Mouse (Mus musculus) bone marrow, adult 2 months (tissue): ENCODE measurements around the gene Stag1. TPM values are rescaled to one million over a fixed set of nuclear protein-coding genes. Genes with fewer than 3 reads are reported as not detected.

Experiments used
- H3K27ac ChIP-seq: fragments of 200-500 bp; 2 replicates; pipeline ENCODE4 v1.5.1; 2012; ENCODE audit warnings: low read depth, mild to moderate bottlenecking, control low read depth, inconsistent platforms, low read length; ENCODE audit not compliant: control insufficient read depth, poor library complexity, insufficient read depth
- H3K4me1 ChIP-seq: fragments of 200-500 bp; 2 replicates; pipeline ENCODE4 v1.6.1; 2011; ENCODE audit warnings: low read length; ENCODE audit not compliant: control insufficient read depth, insufficient read depth
- H3K4me3 ChIP-seq: fragments of 200-500 bp; replicated peaks from 2 replicates; pipeline ENCODE3; 2011; ENCODE audit warnings: mild to moderate bottlenecking, low read depth, low read length, control low read depth; ENCODE audit not compliant: control insufficient read depth
- CTCF ChIP-seq: fragments of 200-500 bp; IDR thresholded peaks from 2 replicates; pipeline ENCODE4 v1.5.1; 2011; ENCODE audit warnings: low read length, control low read depth; ENCODE audit not compliant: control insufficient read depth, insufficient read depth
- POLR2A ChIP-seq: fragments of 200-500 bp; IDR thresholded peaks from 2 replicates; pipeline ENCODE4 v1.6.1; 2011; ENCODE audit warnings: low read depth, mild to moderate bottlenecking, control low read depth, low read length, borderline replicate concordance; ENCODE audit not compliant: control insufficient read depth
- WGBS: fragments of 180-500 bp; shearing (Covaris S2); methylation state at CpG from one replicate; pipeline ENCODE4 v1.1.7; 2018; 5-methylcytosine and 5-hydroxymethylcytosine counted together
- polyA plus RNA-seq: library from polyadenylated mRNA; stranded (reverse); fragments of >200 nt; gene quantifications from 2 replicates; pipeline ENCODE4 v1.2.4, GENCODE M21; 2011; ENCODE audit warnings: low replicate concordance; ENCODE audit not compliant: missing spikeins, insufficient read depth, insufficient read length

The Stag1 gene
- polyA plus RNA-seq, 1 experiment, result 38.6 TPM

DNA sequence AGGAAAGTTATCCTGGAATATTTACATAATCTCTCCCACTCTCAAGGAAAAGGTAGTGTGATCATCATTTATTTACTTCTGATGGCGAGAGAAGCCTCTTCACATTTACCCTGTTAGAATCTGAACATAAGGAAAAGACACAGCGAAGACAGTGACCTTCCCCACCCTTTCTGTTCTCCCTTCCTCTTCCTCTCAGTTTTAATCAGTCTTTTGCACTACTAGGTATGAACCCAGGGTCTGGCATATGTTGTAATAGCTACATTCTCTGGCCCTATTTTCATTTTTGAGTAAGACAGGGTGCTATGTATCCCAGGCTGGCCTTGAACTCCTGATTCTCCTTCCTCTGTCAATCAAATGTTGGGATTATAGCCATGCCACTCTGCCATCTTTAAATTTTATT, 48.7 kb downstream of the Stag1 start:
- Histone ChIP-seq H3K27ac (no peak overlapping the region), H3K4me1 (peaks cover 2% of the 10 kb centered on the region; the same call in 1 of the 2 replicates), H3K4me3 (no peak overlapping the region)
- 61% methylated on average over 2 of the region's 2 CpGs for WGBS
- TF ChIP-seq POLR2A (no peak), CTCF (no peak)

DNA sequence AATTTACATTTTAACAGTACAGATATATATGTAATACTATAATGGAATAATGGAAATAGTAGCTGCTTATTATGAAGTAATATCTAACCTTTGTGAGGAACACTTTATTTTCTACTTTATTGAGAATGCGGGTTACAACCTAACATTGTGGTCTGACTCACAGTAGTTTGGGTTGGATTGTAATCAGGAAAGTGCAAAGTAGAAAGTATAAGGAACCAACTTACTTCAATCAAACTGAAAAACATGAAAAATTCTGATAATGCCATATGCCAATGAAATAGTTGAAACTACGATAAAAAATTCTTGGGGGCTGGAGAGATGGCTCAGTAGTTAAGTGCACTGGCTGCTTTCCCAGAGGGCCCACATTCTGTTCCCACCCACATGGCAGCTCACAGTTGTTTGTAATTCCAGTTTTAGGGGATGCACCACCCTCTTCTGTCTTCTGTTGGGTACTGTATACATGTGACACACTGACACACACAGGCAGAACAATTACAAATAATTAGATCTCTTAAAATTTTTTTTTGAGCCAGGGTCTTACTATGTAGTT, 50.3 kb downstream of the Stag1 start:
- no peak overlapping the region for H3K4me3 ChIP-seq
- WGBS, result 62% methylated on average over 2 of the region's 2 CpGs
- no peaks in the 10 kb centered on the region; the same call in 1 of the 2 replicates for H3K4me1 ChIP-seq
- TF ChIP-seq POLR2A, result no peak
- no peak for TF ChIP-seq CTCF
- H3K27ac ChIP-seq, result no peak overlapping the region

DNA sequence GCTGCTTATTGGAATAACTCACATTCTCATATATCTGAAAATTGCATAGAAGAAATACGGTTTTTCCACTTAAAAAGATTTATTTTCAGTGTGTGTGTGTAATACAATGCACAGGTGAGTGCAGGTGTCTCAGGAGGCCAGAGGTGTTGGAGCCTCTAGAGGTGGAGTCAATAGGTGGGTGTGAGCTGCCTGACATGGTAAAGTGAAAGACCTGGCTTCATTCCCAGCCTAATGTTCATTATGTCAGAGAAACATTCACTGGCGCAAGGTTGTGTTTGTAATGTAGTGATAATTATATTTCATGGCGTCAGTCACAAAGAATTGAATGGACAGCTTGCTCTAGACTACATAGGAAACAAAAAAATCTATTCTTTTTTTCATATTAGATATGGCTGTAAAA, 56.5 kb downstream of the Stag1 start:
- H3K27ac ChIP-seq, result no peak overlapping the region
- H3K4me1 ChIP-seq, result no peaks in the 10 kb centered on the region; the same call in 1 of the 2 replicates
- TF ChIP-seq CTCF (no peak), POLR2A (no peak)
- H3K4me3 ChIP-seq, result no peak overlapping the region
- 75% methylated on average over 3 of the region's 3 CpGs for WGBS

- WGBS, result 70% methylated on average over 4 of the region's 4 CpGs
- Histone ChIP-seq H3K4me1 (no peaks in the 10 kb centered on the region; the same call in 1 of the 2 replicates), H3K4me3 (no peak overlapping the region), H3K27ac (no peak overlapping the region)
- TF ChIP-seq POLR2A, result no peak
- no peak for TF ChIP-seq CTCF
These were observed 58.5 kb downstream of the Stag1 start for GRCm38 (mm10) chr9:100656058-100656457.

DNA sequence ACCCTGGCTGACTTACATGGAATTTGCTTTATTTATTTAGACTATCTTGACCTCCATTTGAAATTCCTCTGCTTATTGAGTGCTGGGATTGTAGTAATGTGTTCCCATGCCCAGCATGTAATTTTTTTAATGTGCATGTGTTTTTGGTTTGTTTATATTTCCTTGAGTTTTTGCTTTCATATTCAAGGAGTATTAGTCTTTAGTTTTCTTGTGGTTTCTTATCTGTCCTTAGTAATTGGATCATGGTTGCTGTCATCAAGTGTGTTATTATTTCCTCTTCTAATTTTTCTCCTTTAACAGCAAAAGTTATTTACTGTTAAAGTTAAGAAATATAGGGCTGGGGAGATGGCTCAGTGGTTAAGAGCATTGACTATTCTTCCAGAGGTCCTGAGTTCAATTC, 63.0 kb downstream of the Stag1 start:
- H3K4me3 ChIP-seq, result no peak overlapping the region
- TF ChIP-seq CTCF, result no peak
- no peak for TF ChIP-seq POLR2A
- no peaks in the 10 kb centered on the region; the same call in 1 of the 2 replicates for H3K4me1 ChIP-seq
- H3K27ac ChIP-seq, result no peak overlapping the region

- no peak overlapping the region for H3K4me3 ChIP-seq
- TF ChIP-seq POLR2A (no peak), CTCF (no peak)
- WGBS, result 68% methylated on average over 4 of the region's 4 CpGs
- no peaks in the 10 kb centered on the region; the same call in 1 of the 2 replicates for H3K4me1 ChIP-seq
- peak overlapping the region; percentile 36 for H3K27ac ChIP-seq
These were observed 66.0 kb downstream of the Stag1 start for GRCm38 (mm10) chr9:100663473-100664134.

- Histone ChIP-seq H3K27ac (no peak overlapping the region), H3K4me3 (no peak overlapping the region), H3K4me1 (no peaks in the 10 kb centered on the region; the same call in none of the 2 replicates)
- TF ChIP-seq CTCF (no peak), POLR2A (no peak)
- WGBS, result 34% methylated on average over 5 of the region's 5 CpGs
These were observed 72.6 kb downstream of the Stag1 start for GRCm38 (mm10) chr9:100670151-100670550.

GRCm38 (mm10) chr9:100679036-100679435, 81.4 kb downstream of the Stag1 start:
- Histone ChIP-seq H3K4me1 (no peaks in the 10 kb centered on the region; the same call in 1 of the 2 replicates), H3K27ac (no peak overlapping the region), H3K4me3 (no peak overlapping the region)
- TF ChIP-seq CTCF, result no peak
